Mouse (Mus musculus) stomach, embryonic 16.5 days (tissue): ENCODE results near the gene Dazap1. TPM values are rescaled to one million over a fixed set of nuclear protein-coding genes. Genes with fewer than 3 reads are reported as not detected.
"Not testable (repeated sequence)": the region's sequence is repeated elsewhere in the genome, so short reads cannot be mapped to it uniquely, and the experiment has no call there.

Source experiments
- ATAC-seq: fragments of 200-750 bp; cut with Nextera tagmentation; 2 replicates; pipeline ENCODE4 v1.8.0; 2017; ENCODE audit warnings: moderate number of reproducible peaks, moderate TSS enrichment; ENCODE audit not compliant: insufficient read depth, low FRiP score
- H3K27ac ChIP-seq: fragments of 300-500 bp; sonication (generic); 2 replicates; pipeline ENCODE4 v1.5.1; 2014; ENCODE audit warnings: low read length
- H3K27me3 ChIP-seq: fragments of 300-500 bp; sonication (generic); 2 replicates; pipeline ENCODE4 v1.6.1; 2014; ENCODE audit warnings: low read length, control low read depth, mixed read lengths; ENCODE audit not compliant: control insufficient read depth, insufficient read depth
- H3K36me3 ChIP-seq: fragments of 300-500 bp; sonication (generic); 2 replicates; pipeline ENCODE4 v1.6.1; 2014; ENCODE audit warnings: low read length; ENCODE audit not compliant: control insufficient read depth, insufficient read depth
- H3K4me1 ChIP-seq: fragments of 300-500 bp; sonication (generic); 2 replicates; pipeline ENCODE4 v1.6.1; 2014; ENCODE audit warnings: low read length, control low read depth, mixed read lengths; ENCODE audit not compliant: control insufficient read depth, insufficient read depth
- H3K4me2 ChIP-seq: fragments of 300-500 bp; sonication (generic); 2 replicates; pipeline ENCODE4 v1.6.1; 2014; ENCODE audit warnings: low read depth, low read length, mixed read lengths
- H3K4me3 ChIP-seq: fragments of 300-500 bp; sonication (generic); replicated peaks from 2 replicates; pipeline ENCODE4 v1.5.1; 2014; ENCODE audit warnings: mild to moderate bottlenecking, low read length
- H3K9ac ChIP-seq: fragments of 300-500 bp; sonication (generic); 2 replicates; pipeline ENCODE4 v1.6.1; 2014; ENCODE audit warnings: low read length
- H3K9me3 ChIP-seq: fragments of 300-500 bp; sonication (generic); replicated peaks from 2 replicates; pipeline ENCODE4 v1.6.1; 2016; ENCODE audit warnings: low read length, control low read depth; ENCODE audit not compliant: control insufficient read depth
- WGBS: fragments of 180-500 bp; shearing (Covaris S2); extraction: QIAGEN DNeasy Blood & Tissue Kit; methylation state at CpG from one replicate; pipeline ENCODE4 v1.1.7; 2014; 5-methylcytosine and 5-hydroxymethylcytosine counted together
- polyA plus RNA-seq: library from polyadenylated mRNA; unstranded; fragments of >200 nt; fragmentation: Nextera tagmentation; extraction: Ambion mirVana; gene quantifications from 2 replicates; pipeline ENCODE4 v1.2.1, GENCODE M21; 2015

Gene Dazap1
- polyA plus RNA-seq, 1 experiment from 2014 or later = 43.9 TPM

GRCm38 (mm10) chr10:80247849-80248248, 13.4 kb upstream of the Dazap1 start:
- Histone ChIP-seq H3K4me3 (no peak overlapping the region), H3K27ac (no peak overlapping the region), H3K4me1 (peaks cover 19% of the 10 kb centered on the region), H3K9ac (no peak overlapping the region; the same call in 1 of the 2 replicates), H3K27me3 (no peaks in the 10 kb centered on the region), H3K36me3 (peaks cover 10% of the 10 kb centered on the region; the same call in 1 of the 2 replicates), H3K4me2 (no peak overlapping the region), H3K9me3 (no peaks in the 10 kb centered on the region)
- no peak for ATAC-seq
- WGBS = 54% methylated on average over 6 of the region's 6 CpGs

GRCm38 (mm10) chr10:80248437-80248836, 12.8 kb upstream of the Dazap1 start:
- not testable (repeated sequence) for ATAC-seq, H3K27ac ChIP-seq, H3K36me3 ChIP-seq, H3K9ac ChIP-seq, H3K27me3 ChIP-seq, H3K9me3 ChIP-seq
- H3K4me2 ChIP-seq = peak overlapping the region; percentile 90
- WGBS = 28% methylated on average over 3 of the region's 3 CpGs
- peak overlapping the region; percentile 88 for H3K4me3 ChIP-seq
- H3K4me1 ChIP-seq = peaks cover 19% of the 10 kb centered on the region

GRCm38 (mm10) chr10:80248971-80249640, 12.2 kb upstream of the Dazap1 start, which contains the start of gene Ndufs7:
TSS of gene Ndufs7 (plus strand) at chr10:80249121.
- WGBS = under 1% methylated on average over 53 of the region's 53 CpGs
- peaks cover 19% of the 10 kb centered on the region for H3K4me1 ChIP-seq
- H3K27me3 ChIP-seq = no peaks in the 10 kb centered on the region
- peak; percentile 89 for ATAC-seq
- no peaks in the 10 kb centered on the region for H3K36me3 ChIP-seq
- peak within 1 kb of the TSS; percentile 90 for H3K4me2 ChIP-seq
- peak within 1 kb of the TSS; percentile 92 for H3K27ac ChIP-seq
- peak within 1 kb of the TSS; percentile 88 for H3K4me3 ChIP-seq
- H3K9ac ChIP-seq = peak within 1 kb of the TSS; percentile 94
- no peaks in the 10 kb centered on the region for H3K9me3 ChIP-seq

GRCm38 (mm10) chr10:80250059-80250458, 11.2 kb upstream of the Dazap1 start:
- peak overlapping the region; percentile 94 for H3K9ac ChIP-seq
- H3K4me2 ChIP-seq = peak overlapping the region; percentile 90
- peak overlapping the region; percentile 92; the same call in 1 of the 2 replicates for H3K27ac ChIP-seq
- H3K27me3 ChIP-seq = no peaks in the 10 kb centered on the region
- no peak for ATAC-seq
- WGBS = 28% methylated on average over 2 of the region's 2 CpGs
- H3K4me1 ChIP-seq = peaks cover 19% of the 10 kb centered on the region
- no peaks in the 10 kb centered on the region for H3K9me3 ChIP-seq
- peak overlapping the region; percentile 88 for H3K4me3 ChIP-seq
- peaks cover 6% of the 10 kb centered on the region; the same call in 1 of the 2 replicates for H3K36me3 ChIP-seq

- Histone ChIP-seq H3K4me3 (no peak overlapping the region; the same call in 1 of the 2 replicates), H3K4me2 (0 out of 2 replicates have a peak overlapping the region, but pooled peaks have one; percentile 90), H3K27me3 (no peaks in the 10 kb centered on the region), H3K36me3 (peaks cover 6% of the 10 kb centered on the region; the same call in 1 of the 2 replicates), H3K9ac (peak overlapping the region; percentile 40; the same call in 1 of the 2 replicates), H3K27ac (no peak overlapping the region), H3K9me3 (no peaks in the 10 kb centered on the region), H3K4me1 (peaks cover 16% of the 10 kb centered on the region)
- 87% methylated on average over 4 of the region's 4 CpGs for WGBS
- ATAC-seq = no peak
These were observed 10.7 kb upstream of the Dazap1 start for GRCm38 (mm10) chr10:80250573-80250972.

- Histone ChIP-seq H3K27ac (no peak overlapping the region), H3K27me3 (no peaks in the 10 kb centered on the region), H3K36me3 (peaks cover 6% of the 10 kb centered on the region; the same call in 1 of the 2 replicates), H3K4me1 (peaks cover 16% of the 10 kb centered on the region), H3K4me2 (no peak overlapping the region), H3K9me3 (no peaks in the 10 kb centered on the region), H3K4me3 (no peak overlapping the region), H3K9ac (no peak overlapping the region)
- ATAC-seq = no peak
These were observed 9.3 kb upstream of the Dazap1 start for GRCm38 (mm10) chr10:80252011-80252410.

- Histone ChIP-seq H3K4me1 (peaks cover 16% of the 10 kb centered on the region), H3K9me3 (no peaks in the 10 kb centered on the region), H3K4me3 (no peak overlapping the region), H3K27me3 (no peaks in the 10 kb centered on the region), H3K36me3 (peaks cover 6% of the 10 kb centered on the region; the same call in 1 of the 2 replicates), H3K9ac (no peak overlapping the region), H3K4me2 (no peak overlapping the region), H3K27ac (no peak overlapping the region)
- WGBS = 90% methylated on average over 11 of the region's 11 CpGs
- no peak for ATAC-seq
These were observed 8.6 kb upstream of the Dazap1 start for GRCm38 (mm10) chr10:80252493-80253274.

- no peak overlapping the region for H3K27ac ChIP-seq
- H3K4me2 ChIP-seq = no peak overlapping the region
- H3K9ac ChIP-seq = no peak overlapping the region
- H3K36me3 ChIP-seq = peaks cover 6% of the 10 kb centered on the region; the same call in 1 of the 2 replicates
- no peaks in the 10 kb centered on the region for H3K9me3 ChIP-seq
- no peaks in the 10 kb centered on the region for H3K27me3 ChIP-seq
- no peak overlapping the region for H3K4me3 ChIP-seq
- 79% methylated on average over 6 of the region's 6 CpGs for WGBS
- H3K4me1 ChIP-seq = peaks cover 12% of the 10 kb centered on the region
- ATAC-seq = no peak
These were observed 7.7 kb upstream of the Dazap1 start for GRCm38 (mm10) chr10:80253551-80253950.
